Mouse (Mus musculus): ENCODE results near the gene Nat14.
A peak's percentile ranks its signal among the peaks of the same experiment; 100 is the strongest.

- TF ChIP-seq CTCF (IDR thresholded peaks at IDR 0.05; ENCODE audit: control insufficient read depth, insufficient read depth, insufficient read length) (no peak), USF1 (IDR thresholded peaks at IDR 0.05; ENCODE audit: low read depth) (peak; percentile 63), MYOG (IDR thresholded peaks at IDR 0.05; ENCODE audit: control insufficient read depth, extremely low read depth, insufficient read length) (no peak), CEBPB (IDR thresholded peaks at IDR 0.05; ENCODE audit: low read depth) (no peak), MYOD1 (IDR thresholded peaks at IDR 0.05; ENCODE audit: control insufficient read depth, insufficient read length, low read depth) (peak; percentile 31), MAX (IDR thresholded peaks at IDR 0.05) (peak; percentile 2), FOSL1 (IDR thresholded peaks at IDR 0.05; ENCODE audit: insufficient read depth, low read length, poor library complexity, severe bottlenecking) (no peak)
Measured at GRCm38 (mm10) chr7:4925441-4926381, 3.9 kb downstream of the Nat14 start, which contains the start of gene Ssc5d.

Data from C2C12 (cell line).